Mouse (Mus musculus): Measurements from ENCODE around the gene Olfr715. TPM values are rescaled to one million over a fixed set of nuclear protein-coding genes. Genes with fewer than 3 reads are reported as not detected.
"Not testable (repeated sequence)": the region's sequence is repeated elsewhere in the genome, so short reads cannot be mapped to it uniquely, and the experiment has no call there.

The Olfr715 gene
- not detected in 2 replicates for polyA plus RNA-seq (2012; rRNA removed)
- not detected in 2 replicates for polyA plus RNA-seq (2014; fragmentation: Nextera tagmentation; extraction: Ambion mirVana)

DNA sequence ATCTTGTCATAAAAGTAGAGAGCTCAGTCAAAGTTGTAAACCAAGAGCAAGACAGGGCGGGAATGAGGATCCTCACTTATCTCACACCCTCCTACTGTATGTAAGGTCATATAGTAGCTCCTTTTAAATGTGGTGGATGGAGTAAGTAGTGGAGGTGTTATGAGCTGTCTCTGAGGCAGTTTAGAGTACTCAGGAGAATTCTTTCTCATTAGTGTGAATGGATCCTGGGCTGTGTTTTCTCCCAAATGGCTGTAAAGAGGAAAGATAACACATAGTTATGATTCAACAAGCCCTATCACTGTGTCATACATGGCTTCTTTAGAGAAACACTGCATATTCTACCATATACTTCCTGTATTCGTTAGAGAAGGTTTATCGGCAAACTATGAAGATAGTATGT lies at the start of gene Olfr715:
Gene Olfr715 (minus strand): TSS at position 101 of the 400 bp plus-strand sequence.
- H3K27me3 ChIP-seq (ENCODE audit: control insufficient read depth, insufficient read depth, low read length); H3K4me1 ChIP-seq (replicated peaks; ENCODE audit: control insufficient read depth in 2 of 2, insufficient read depth in 2 of 2, low read length in 1 of 2): not testable (repeated sequence)

DNA sequence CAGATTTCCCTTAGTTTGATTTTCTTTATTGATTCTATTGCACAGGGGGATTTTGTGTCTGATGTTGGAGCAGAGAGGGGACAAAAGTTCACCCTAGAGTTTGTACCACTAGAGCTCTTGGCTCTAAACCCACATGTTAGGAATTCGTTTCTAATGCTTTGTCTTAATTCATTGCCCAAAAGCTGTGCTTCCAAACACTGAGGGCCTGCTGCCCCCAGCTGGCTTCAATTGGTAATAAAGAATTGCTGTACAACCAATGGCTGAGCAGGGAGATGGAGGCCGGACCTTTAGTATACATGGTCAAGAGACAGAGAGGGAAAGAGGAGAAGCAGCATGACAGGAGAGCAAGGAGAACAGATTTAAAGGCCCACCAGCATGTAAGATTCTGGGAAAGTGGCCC lies 49.5 kb upstream of the Olfr715 start:
- Histone ChIP-seq H3K9ac (replicated peaks) (no peak overlapping the region), H3K27me3 (ENCODE audit: control insufficient read depth, insufficient read depth, low read length) (no peaks in the 10 kb centered on the region), H3K36me3 (replicated peaks; ENCODE audit: control insufficient read depth, insufficient read depth, low read depth) (no peaks in the 10 kb centered on the region), H3K27ac (no peak overlapping the region), H3K9me3 (ENCODE audit: control insufficient read depth, low read length) (no peaks in the 10 kb centered on the region), H3K4me1 (replicated peaks; ENCODE audit: control insufficient read depth in 2 of 2, insufficient read depth in 2 of 2, low read length in 1 of 2) (no peaks in the 10 kb centered on the region), H3K4me2 (ENCODE audit: low read depth) (no peak overlapping the region), H3K4me3 (ENCODE audit: insufficient read depth in 1 of 2, low read depth in 2 of 2, low read length in 2 of 2) (no peak overlapping the region)
- TF ChIP-seq EP300 (IDR thresholded peaks at IDR 0.05; ENCODE audit: low read depth) (no peak), CTCF (IDR thresholded peaks at IDR 0.05; ENCODE audit: low read depth) (no peak)
- 17% methylated on average over 2 of the region's 2 CpGs for WGBS (ENCODE audit: insufficient replicate concordance)
- ATAC-seq (ENCODE audit: insufficient read depth): no peak
- DNase-seq (ENCODE audit: low read depth in 3 of 3, low spot score in 3 of 3): no peak

More for the DNA sequence above, at the start of gene Olfr715:
- H3K36me3 ChIP-seq (replicated peaks; ENCODE audit: control insufficient read depth, insufficient read depth, low read depth); DNase-seq (ENCODE audit: low read depth in 3 of 3, low spot score in 3 of 3); H3K4me3 ChIP-seq (ENCODE audit: insufficient read depth in 1 of 2, low read depth in 2 of 2, low read length in 2 of 2); ATAC-seq (ENCODE audit: insufficient read depth); H3K9me3 ChIP-seq (ENCODE audit: control insufficient read depth, low read length); H3K4me2 ChIP-seq (ENCODE audit: low read depth); H3K9ac ChIP-seq (replicated peaks); H3K27ac ChIP-seq: not testable (repeated sequence)
- WGBS (ENCODE audit: insufficient replicate concordance): 44% methylated on average over 1 of the region's 3 CpGs

DNA sequence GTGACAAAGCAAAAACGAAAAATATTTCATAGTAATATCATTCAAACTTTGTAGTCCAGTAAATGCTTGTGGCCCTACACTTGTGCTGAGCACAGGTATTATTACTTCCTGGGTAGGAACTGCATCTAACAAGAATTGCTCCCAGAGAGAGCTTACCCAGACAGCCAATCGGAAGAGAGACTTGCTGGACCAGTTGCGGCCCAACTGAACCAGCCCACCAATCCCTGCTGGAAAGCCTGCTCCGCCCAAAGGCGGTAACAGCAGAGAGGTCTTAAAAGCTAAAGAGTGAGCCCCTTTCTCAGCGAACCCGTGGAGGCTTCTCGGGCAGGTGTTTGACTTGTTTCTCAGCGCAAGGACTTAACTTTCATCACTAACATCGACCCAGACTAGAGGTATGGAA lies 35.8 kb upstream of the Olfr715 start, which contains the start of gene Nlrp14:
Gene Nlrp14 (plus strand): TSS at position 301 of the 400 bp plus-strand sequence.
- H3K27ac ChIP-seq: no peak within 1 kb of the TSS
- 63% methylated on average over 10 of the region's 10 CpGs for WGBS (ENCODE audit: insufficient replicate concordance)
- TF ChIP-seq CTCF (IDR thresholded peaks at IDR 0.05; ENCODE audit: low read depth) (no peak), EP300 (IDR thresholded peaks at IDR 0.05; ENCODE audit: low read depth) (no peak)

DNA sequence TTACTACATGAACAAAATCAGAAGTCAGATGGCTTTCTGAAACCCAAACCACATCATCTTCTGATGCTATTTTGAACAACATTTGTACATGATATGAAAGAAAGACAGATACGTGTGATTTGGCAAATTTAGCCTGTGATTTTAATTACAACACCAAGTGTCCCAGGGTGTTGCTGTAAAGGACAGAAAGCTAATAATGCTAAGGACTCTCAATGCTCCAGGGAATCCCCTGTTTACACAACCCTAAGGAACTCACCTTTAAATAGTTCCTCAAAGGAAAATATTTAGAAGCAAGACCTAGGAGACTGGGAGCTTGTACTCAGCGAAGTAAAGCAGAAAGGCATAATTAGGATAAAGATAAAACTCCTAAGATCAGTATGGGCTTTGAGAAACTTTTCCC lies 7.1 kb upstream of the Olfr715 start, which contains the start of gene Olfr716:
Gene Olfr716 (plus strand): TSS at position 301 of the 400 bp plus-strand sequence.
- DNase-seq (ENCODE audit: low read depth in 3 of 3, low spot score in 3 of 3); H3K27me3 ChIP-seq (ENCODE audit: control insufficient read depth, insufficient read depth, low read length); H3K36me3 ChIP-seq (replicated peaks; ENCODE audit: control insufficient read depth, insufficient read depth, low read depth); H3K27ac ChIP-seq; H3K4me1 ChIP-seq (replicated peaks; ENCODE audit: control insufficient read depth in 2 of 2, insufficient read depth in 2 of 2, low read length in 1 of 2); ATAC-seq (ENCODE audit: insufficient read depth); H3K4me2 ChIP-seq (ENCODE audit: low read depth); H3K4me3 ChIP-seq (ENCODE audit: insufficient read depth in 1 of 2, low read depth in 2 of 2, low read length in 2 of 2); H3K9me3 ChIP-seq (ENCODE audit: control insufficient read depth, low read length); H3K9ac ChIP-seq (replicated peaks): not testable (repeated sequence)
- 44% methylated on average over 2 of the region's 2 CpGs for WGBS (ENCODE audit: insufficient replicate concordance)

More for the DNA sequence above, 35.8 kb upstream of the Olfr715 start, which contains the start of gene Nlrp14:
- H3K4me3 ChIP-seq (ENCODE audit: insufficient read depth in 1 of 2, low read depth in 2 of 2, low read length in 2 of 2): no peak within 1 kb of the TSS
- H3K27me3 ChIP-seq (ENCODE audit: control insufficient read depth, insufficient read depth, low read length): no peaks in the 10 kb centered on the region
- H3K4me1 ChIP-seq (replicated peaks; ENCODE audit: control insufficient read depth in 2 of 2, insufficient read depth in 2 of 2, low read length in 1 of 2): no peaks in the 10 kb centered on the region
- no peaks in the 10 kb centered on the region for H3K36me3 ChIP-seq (replicated peaks; ENCODE audit: control insufficient read depth, insufficient read depth, low read depth)
- no peak for ATAC-seq (ENCODE audit: insufficient read depth)
- H3K4me2 ChIP-seq (ENCODE audit: low read depth): no peak within 1 kb of the TSS
- no peak within 1 kb of the TSS for H3K9ac ChIP-seq (replicated peaks)
- no peaks in the 10 kb centered on the region for H3K9me3 ChIP-seq (ENCODE audit: control insufficient read depth, low read length)
- no peak for DNase-seq (ENCODE audit: low read depth in 3 of 3, low spot score in 3 of 3)

DNA sequence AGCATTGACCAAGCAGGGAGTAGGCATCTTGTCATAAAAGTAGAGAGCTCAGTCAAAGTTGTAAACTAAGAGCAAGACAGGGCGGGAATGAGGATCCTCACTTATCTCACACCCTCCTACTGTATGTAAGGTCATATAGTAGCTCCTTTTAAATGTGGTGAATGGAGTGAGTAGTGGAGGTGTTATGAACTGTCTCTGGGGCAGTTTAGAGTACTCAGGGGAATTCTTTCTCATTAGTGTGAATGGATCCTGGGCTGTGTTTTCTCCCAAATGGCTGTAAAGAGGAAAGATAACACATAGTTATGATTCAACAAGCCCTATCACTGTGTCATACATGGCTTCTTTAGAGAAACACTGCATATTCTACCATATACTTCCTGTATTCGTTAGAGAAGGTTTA lies 20.6 kb downstream of the Olfr715 start, which contains the start of gene Olfr715b:
Gene Olfr715b (minus strand): TSS at position 101 of the 400 bp plus-strand sequence.
- 45% methylated on average over 1 of the region's 2 CpGs for WGBS (ENCODE audit: insufficient replicate concordance)
- not testable (repeated sequence) for H3K27ac ChIP-seq; H3K9me3 ChIP-seq (ENCODE audit: control insufficient read depth, low read length); DNase-seq (ENCODE audit: low read depth in 3 of 3, low spot score in 3 of 3); H3K4me1 ChIP-seq (replicated peaks; ENCODE audit: control insufficient read depth in 2 of 2, insufficient read depth in 2 of 2, low read length in 1 of 2); H3K36me3 ChIP-seq (replicated peaks; ENCODE audit: control insufficient read depth, insufficient read depth, low read depth); H3K4me2 ChIP-seq (ENCODE audit: low read depth); H3K27me3 ChIP-seq (ENCODE audit: control insufficient read depth, insufficient read depth, low read length); H3K4me3 ChIP-seq (ENCODE audit: insufficient read depth in 1 of 2, low read depth in 2 of 2, low read length in 2 of 2); H3K9ac ChIP-seq (replicated peaks); ATAC-seq (ENCODE audit: insufficient read depth)
